Mouse (Mus musculus): ENCODE results near the gene Snapc3. TPM values are rescaled to one million over a fixed set of nuclear protein-coding genes. Genes with fewer than 3 reads are reported as not detected.
"Not testable (repeated sequence)": the region's sequence is repeated elsewhere in the genome, so short reads cannot be mapped to it uniquely, and the experiment has no call there.

Gene Snapc3
- polyA plus RNA-seq, 1 experiment from 2014 or later, result 95.0 TPM

DNA sequence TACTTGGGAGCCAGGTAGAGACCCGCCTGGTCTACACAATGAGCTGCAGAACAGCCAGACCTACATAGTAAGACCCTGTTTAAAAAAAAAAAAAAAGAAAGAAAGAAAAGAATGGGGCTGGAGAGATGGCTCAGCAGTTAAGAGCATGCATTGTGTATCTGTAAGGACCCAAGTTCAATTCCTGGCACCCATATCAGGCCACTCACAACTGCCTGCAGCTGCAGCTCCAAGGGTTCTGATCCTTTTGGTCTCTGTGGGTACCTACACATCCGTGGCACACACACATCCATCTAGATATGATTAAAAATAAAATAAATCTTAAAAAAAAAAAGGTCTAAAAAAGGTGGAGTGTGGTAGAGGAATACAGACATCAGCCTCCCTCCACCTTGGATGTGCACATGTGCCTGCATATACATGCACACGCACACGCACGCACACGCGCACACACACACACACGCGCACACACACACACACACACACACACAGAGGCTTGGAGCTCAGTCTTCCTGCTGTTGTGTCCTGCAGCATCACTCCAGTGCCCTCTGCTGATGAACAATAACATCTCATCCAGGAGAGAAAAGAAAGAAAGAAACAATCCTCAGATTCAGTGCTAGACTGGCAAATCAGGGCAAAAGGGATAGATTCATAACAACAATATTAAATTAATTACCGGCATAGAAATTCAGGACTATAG is 97.6 kb downstream of the Snapc3 start:
- ATAC-seq (ENCODE audit: low FRiP score), result no peak
- no peak overlapping the region for H3K27ac ChIP-seq (ENCODE audit: low read depth, low read length)
- H3K4me3 ChIP-seq (ENCODE audit: low read depth, low read length), result no peak overlapping the region
- H3K27me3 ChIP-seq (ENCODE audit: control insufficient read depth, insufficient read depth, low read length), result no peaks in the 10 kb centered on the region
- peak; percentile 19 for DNase-seq (ENCODE audit: low spot score)
- H3K9ac ChIP-seq (ENCODE audit: low read depth, low read length), result no peak overlapping the region
- H3K4me1 ChIP-seq (replicated peaks; ENCODE audit: control insufficient read depth, insufficient read depth, low read length), result no peaks in the 10 kb centered on the region
- no peaks in the 10 kb centered on the region for H3K9me3 ChIP-seq (ENCODE audit: control insufficient read depth, low read length)
- WGBS, result 85% methylated on average over 10 of the region's 10 CpGs
- no peak overlapping the region for H3K4me2 ChIP-seq (replicated peaks; ENCODE audit: low read depth, low read length)
- H3K36me3 ChIP-seq (ENCODE audit: control insufficient read depth, insufficient read depth, low read length), result no peaks in the 10 kb centered on the region

- 95% methylated on average over 5 of the region's 6 CpGs for WGBS
- not testable (repeated sequence) for H3K4me2 ChIP-seq (replicated peaks; ENCODE audit: low read depth, low read length); H3K27ac ChIP-seq (ENCODE audit: low read depth, low read length); H3K4me3 ChIP-seq (ENCODE audit: low read depth, low read length); H3K9me3 ChIP-seq (ENCODE audit: control insufficient read depth, low read length); H3K27me3 ChIP-seq (ENCODE audit: control insufficient read depth, insufficient read depth, low read length); H3K36me3 ChIP-seq (ENCODE audit: control insufficient read depth, insufficient read depth, low read length); DNase-seq (ENCODE audit: low spot score); H3K9ac ChIP-seq (ENCODE audit: low read depth, low read length); ATAC-seq (ENCODE audit: low FRiP score); H3K4me1 ChIP-seq (replicated peaks; ENCODE audit: control insufficient read depth, insufficient read depth, low read length)
Measured at GRCm38 (mm10) chr4:83516144-83516543, 98.6 kb downstream of the Snapc3 start.

Other genes starting within 250 kb of the Snapc3 start
- gene Ttc39b, start 93.5 kb upstream of the Snapc3 start, polyA plus RNA-seq (2014; fragmentation: Nextera tagmentation; extraction: Ambion mirVana), result 1.8 and 2.9 TPM in 2 replicates
- gene Psip1, start 68.7 kb downstream of the Snapc3 start, polyA plus RNA-seq (2014; fragmentation: Nextera tagmentation; extraction: Ambion mirVana), result 400 and 407 TPM in 2 replicates
- gene Ccdc171, start 107.8 kb downstream of the Snapc3 start, polyA plus RNA-seq (2014; fragmentation: Nextera tagmentation; extraction: Ambion mirVana), result 3.8 and 4.5 TPM in 2 replicates